Mouse (Mus musculus) lung, postnatal 36 days (tissue): ENCODE measurements around the gene Serpinf2.

Experiments used
- DNase-seq: peaks from one replicate; pipeline ENCODE4 v3.0.0; 2022; ENCODE audit warnings: mixed read lengths

Serpinf2 gene

DNA sequence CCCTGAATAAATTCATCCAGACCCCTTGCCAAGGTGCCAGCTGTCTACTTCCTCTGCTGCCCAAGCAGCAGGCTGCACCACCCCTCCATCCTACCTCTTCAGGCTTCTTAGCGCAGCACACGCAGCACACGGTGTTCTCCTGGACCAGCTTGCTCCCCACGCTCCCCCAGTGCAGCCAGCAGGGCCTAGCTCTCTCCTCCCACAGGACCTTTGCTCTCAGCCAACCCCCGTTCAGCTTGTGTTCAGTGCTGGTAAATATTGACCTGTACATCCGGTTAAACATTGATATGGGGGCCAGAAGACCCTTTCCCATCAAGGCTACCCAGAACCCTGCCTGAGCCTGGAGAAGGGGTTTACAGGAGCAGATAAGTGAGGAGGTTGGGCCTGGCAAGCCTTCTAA is at the start of gene Serpinf2:
Gene Serpinf2, minus strand, starts transcription at position 229 of the 400 bp plus-strand sequence.
- DNase-seq, result no peak

DNA sequence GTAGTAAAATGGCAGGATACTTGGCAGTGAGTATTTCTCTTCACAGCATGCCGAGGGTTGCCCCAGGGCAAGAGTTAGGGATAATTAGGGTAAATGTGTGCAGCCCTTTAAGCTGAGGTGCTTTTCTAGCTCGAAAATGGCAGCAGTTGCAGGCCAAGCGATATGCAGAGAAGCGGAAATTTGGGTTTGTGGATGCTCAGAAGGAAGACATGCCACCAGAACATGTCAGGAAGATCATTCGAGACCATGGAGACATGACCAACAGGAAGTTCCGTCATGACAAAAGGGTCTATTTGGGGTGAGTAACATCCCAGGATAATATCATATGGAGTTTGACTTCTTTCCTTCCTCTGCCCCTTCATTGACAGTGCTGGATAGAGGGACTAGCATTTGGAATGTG is 48.1 kb upstream of the Serpinf2 start:
- no peak for DNase-seq

DNA sequence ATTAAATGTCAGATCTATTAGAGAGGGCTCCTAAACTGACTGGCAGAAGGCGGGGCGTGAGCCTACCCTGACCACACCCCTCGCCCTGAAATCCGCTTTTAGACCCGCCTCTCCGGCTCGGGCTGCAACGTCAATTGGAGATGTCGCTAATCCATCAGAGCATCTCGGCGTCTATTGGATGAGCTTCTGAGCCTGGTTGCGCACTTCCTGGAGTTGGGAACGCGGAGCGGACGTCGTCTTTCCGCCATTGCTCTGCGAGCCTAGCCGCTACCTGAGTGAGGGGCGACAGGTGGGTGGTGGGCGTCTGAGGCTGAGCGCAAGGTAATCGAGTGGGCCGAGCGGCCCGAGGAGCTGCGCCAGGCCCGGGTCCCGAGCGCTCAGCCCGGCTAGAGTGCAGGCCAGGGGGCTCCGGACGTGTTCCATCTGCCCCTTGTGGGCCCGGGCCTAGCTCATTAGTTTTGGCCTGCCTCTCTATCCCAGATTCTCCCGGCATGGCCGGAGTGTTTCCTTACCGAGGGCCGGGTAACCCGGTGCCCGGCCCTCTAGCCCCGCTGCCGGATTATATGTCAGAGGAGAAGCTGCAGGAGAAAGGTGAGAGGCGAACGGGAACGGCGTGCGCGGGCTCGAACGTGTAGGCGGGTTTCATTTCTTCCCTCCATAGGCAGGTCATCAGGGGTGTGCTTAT is 47.4 kb upstream of the Serpinf2 start, which contains the start of gene Prpf8:
Gene Prpf8, plus strand, starts transcription at position 216 of the 685 bp plus-strand sequence.
- peak; percentile 99 for DNase-seq

DNA sequence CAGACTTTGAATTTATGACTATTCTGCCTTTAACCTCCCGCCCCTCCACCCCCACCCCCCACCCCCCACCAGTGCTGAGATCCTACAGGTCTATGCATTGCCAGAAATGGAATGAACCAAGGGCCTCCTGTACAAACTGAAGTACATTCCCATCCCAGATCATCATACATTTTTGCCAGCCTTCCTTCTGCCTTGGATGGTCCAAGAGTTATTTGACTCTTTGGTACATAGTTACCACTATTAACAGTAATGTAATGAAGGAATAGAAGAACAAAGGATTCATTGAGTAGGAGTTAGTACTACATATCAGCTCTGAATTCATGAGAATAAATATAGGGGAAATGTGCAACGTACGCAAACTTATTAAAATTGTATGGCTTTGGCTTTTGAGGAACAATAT is 46.8 kb upstream of the Serpinf2 start:
- no peak for DNase-seq

DNA sequence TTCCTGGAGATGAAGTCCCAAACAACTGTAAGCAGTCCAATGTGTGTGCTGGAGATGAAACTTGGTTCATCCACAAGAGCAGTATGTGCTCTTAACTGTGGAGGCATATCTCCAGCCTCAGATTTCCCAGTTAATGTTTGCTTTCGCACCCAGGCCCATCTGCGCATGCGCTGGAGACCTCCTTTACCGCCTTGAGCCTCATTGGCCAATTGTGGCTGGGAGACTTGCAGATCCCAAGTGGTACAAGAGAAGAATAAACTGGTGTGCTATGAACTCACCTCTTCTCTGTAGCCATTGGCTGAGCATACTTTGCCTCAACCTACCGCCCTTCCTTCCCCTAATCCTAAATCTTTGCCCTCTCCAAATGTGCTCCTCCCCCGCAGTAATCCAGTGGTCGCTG is 34.0 kb upstream of the Serpinf2 start:
- DNase-seq, result no peak

DNA sequence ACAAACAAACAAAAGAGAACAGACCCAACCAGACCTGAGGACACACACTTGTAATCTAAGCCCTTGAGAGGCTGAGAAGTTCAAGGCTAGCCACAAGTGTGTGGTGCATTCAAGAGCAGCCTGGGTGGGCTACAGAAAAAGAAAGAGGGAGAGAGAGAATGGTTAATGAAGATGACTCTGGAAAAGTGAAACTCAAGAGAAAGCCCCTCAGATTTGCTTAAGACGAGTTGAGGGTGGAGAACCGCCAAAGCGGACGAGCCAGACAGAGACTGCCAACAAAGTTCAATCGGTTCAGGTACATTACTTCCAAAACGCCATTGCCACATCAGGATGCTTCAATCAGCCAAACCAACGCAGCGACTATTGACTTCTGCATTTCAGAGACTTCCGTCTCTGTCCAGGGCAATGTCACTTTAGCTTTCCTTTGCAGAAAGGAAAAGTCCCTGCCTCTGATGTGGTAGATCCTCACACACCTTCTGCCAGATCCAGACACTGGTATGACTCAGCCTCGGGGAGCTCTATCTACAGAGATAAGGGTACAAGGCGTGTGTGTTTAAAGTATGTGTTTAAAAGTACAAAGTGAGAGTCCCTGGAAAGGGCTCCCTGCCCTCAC is 33.2 kb upstream of the Serpinf2 start:
- DNase-seq, result no peak

DNA sequence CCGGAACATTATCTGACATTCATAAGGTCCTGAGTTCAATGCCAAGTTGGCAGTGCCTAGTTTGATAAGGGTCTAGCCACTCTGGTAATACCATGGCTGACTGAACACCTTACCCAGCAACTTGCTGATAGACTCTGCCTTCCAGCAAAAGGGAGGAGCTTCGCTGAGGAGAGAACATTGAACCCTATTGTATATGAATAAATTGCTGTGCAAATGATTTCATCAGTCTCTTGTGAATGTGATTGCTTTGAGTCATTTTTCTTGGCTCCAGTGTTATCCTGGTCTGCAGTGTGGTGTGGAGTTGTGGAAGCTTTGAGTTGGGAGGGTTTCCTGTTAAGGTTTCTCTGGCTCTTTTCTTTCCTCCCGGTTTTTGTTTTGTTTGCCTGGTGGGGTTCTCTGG is 31.3 kb upstream of the Serpinf2 start:
- no peak for DNase-seq

DNA sequence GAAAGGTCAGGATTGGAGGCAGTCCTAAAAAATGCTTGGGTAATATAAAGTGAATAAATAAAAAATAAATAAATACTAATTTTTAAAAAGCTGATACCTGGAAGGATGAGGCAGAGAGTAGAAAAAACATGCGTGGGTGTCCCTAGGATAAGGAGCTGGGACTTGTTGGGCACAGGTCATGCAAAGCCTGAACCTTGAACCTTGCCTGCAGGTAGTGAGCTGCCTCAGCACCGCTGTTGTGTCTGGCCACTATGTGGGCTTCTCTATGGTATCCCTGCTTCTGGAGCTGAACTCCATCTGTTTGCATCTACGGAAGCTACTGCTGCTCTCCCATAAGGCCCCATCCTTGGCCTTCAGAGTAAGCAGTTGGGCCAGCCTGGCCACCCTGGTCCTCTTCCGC is 29.9 kb upstream of the Serpinf2 start:
- no peak for DNase-seq

DNA sequence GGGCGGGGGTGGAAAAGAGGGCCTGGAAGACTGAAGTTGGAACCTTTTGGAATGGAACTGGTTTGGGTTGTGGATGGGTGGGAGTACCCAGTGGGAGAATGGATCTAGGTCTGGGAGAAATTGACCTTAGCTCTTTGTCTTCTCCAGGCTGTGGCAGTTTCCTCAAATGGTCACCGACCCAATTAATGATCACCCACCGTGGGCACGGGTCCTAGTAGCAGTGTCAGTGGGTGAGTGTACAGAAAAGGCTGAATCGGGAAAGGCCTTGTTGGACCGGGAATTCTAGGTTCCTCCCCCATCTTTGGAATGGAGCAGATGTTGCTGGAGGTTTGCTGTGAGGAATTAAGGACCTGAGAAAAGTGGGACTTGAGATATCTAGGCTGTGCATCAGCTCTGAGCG is 29.0 kb upstream of the Serpinf2 start:
- DNase-seq, result no peak

DNA sequence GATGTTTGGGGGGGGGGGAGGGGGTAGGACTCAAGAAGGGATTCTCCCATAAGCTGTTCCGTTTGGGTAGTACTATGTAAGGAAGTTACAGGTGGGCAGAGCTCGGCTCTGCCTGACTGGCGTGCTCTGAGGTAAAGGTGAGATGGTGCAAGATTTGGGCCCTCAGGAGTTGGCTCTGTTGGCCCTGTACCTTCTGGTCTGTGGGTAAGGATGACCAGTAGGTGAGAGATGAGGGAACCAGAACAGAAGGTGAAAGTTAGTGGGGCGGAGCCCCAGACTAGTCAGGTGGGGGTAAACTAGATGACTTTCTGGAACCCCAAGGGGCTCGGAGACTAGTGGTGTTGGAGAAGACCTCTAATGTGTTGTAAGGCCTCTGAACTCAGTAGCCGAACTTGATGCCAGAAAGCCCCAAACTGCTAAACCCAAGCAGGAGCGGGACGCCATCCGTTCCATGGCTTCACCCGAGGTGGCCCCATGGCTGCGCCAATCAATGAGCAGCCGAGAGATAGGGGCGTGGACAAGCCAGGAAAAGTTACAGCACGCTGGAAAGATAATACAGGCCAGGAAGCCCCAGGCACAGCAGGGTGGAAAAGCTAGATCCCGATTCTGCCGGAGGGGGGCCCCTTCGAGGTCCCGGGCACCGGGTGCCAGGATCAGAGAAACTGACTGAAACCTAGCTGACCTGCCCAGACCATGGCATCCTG is 28.3 kb upstream of the Serpinf2 start:
- peak; percentile 71 for DNase-seq

DNA sequence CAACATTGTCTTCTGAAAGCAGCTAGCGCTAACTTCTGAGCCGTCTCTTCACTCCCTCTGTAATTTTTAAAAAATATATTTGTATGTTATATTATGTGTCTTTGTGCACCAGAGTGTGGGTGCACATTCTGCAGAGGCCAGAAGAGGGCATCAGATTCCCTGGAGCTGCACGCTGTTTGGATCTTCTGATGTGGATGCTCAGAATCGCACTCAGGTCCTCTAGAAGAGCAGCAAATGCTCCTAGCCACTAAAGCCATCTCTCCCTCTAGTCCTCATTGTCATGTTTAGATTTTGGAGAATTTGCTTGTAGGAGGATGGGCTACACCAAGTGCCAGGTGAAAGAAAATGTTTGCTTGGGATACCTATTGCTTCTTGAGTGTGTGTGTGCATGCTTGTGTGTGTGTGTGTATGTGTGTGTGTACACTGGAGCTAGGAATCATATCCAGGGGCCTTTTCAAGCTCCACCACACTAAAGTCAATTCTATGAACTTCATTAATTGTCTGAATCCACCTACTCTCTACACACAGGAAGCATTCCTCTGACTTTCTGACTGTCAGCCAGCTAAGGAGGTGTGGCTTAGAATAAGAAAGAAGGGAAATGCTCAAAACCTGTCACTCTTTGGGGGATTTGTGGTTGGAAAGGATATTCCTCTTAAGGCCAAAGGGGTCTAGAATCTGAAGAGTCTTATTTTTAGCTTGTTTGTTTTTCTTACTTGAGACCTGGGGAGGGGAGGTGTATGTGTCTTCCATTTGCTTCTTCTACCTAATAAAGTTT is 27.5 kb upstream of the Serpinf2 start:
- DNase-seq, result no peak

DNA sequence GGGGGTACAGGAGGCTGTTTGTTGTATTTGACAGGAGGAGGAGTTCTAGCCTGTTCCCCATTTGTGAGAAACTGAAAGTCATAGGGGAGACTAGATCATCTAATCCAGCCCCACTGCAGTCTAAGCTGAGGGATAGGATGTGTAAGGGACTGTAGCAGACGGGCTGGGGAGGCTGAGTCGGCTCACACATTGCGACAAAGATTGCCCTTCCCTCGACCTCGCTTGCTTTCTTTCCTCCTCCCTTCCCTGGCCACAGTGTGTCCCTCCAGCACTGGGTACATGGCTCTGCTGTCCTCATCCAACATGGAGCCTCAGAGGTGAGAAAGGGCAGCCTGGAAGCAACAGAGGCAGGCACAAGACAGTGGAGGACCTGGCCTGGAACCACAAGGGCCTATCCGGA is 25.7 kb upstream of the Serpinf2 start:
- DNase-seq, result no peak

DNA sequence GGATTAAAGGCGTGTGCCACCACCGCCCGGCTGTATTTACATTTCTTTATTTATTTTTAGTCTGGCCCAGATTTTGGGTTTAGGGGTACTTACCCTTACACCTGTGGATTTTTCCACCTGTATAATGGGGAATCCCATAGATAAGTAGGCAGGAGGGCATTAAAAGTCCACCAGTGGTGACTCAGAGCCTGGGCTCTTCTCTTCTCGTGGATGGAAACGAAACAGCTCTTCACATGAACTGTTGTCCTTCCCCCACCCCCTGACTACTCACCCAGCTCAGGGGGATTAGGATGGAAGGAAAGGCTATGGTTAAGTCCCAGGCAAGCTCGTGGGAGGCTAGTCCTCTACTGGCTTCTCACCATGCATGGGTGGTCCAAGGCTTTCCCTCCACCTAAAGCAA is 25.0 kb upstream of the Serpinf2 start:
- no peak for DNase-seq

DNA sequence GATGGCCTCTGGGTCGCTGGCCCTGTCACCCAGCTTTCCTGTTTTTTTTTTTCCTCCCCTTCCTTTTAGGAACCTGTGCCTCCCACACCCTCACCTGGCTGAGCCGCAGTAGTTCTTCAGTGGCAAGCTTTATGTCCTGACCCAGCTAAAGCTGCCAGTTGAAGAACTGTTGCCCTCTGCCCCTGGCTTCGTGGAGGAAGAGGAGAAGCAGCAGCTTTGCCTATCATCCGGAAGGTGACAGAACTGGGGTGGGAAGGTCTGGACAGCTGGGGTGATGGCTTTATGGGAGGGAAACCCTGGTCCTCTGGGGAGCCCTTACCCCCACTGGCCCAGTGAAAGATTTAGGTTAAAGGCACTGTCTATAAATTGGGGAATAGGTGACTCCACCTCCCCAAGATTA is 24.2 kb upstream of the Serpinf2 start:
- DNase-seq, result no peak

DNA sequence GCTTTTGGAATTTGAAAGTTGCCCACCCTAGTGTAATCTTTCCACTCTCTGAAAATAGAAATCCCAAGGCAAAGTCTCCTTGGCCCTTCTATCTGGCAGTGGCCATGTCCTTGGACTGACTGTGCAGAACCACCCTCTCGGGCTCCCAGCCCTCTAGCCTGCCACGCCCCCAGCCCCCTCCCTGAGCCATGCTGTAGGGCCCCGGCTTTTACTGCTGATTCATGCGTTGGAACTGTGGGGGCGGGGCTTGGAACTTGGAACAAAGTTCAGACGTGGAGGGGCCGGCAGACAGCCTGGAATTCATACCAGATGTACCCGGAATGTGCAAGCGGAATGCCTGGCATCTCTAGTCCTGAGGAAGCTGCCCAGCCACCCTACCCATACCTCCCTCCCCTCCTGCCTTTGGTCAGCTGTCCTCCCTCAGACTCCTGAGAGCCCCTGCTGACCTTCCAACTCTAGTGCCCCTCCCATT is 23.5 kb upstream of the Serpinf2 start:
- DNase-seq, result peak; percentile 95

DNA sequence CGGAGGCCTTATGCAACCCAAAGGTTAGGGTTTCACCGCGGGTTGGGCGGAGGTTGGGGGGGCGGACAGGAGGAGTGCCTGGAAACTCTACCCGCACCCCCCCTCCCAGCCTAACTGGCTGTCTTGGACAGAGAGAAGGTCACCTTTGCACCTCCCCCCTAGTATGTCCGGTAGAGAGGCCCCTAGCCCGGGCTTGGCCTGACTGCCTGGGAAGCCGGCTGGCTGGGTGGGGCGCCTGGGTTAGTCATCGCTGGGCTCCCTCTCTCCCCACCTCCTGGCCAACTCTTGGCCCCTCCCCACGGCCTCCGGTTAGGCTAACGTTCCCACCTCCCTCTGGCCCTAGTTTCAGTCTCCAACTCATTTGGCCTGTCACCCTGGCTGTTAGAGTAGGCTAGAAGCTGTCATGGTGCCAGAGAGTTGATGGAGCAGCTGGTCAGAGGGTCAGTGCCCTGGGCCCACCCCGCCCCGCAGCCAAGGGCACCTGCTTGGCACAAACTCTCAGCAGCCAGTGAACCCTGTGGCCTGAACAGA is 22.9 kb upstream of the Serpinf2 start:
- peak; percentile 87 for DNase-seq

DNA sequence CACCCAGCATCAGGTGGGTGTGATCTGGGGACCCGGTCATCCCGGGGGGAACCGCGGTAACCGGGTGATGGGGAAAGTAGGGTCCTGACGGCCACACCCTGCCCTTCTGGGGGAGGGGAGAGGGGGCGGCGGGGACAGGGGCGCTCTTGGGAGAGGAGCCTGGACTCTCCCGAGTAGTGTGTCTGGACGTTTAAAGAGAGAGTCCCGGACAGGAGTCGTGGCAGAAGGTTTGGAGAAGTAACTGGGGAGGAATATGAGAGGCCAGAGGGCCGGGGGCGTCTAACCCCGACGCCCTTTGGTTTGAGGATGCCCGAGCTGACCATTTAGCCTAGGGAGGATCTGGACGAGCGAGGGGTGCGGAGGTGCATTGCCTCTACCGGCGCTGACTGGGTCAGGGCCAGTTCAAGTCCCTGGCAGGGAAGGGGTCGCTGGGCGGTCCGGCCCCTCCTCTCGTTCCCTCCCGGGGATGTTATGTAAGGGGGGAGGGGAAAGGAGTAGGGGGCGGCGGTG is 22.4 kb upstream of the Serpinf2 start:
- no peak for DNase-seq

DNA sequence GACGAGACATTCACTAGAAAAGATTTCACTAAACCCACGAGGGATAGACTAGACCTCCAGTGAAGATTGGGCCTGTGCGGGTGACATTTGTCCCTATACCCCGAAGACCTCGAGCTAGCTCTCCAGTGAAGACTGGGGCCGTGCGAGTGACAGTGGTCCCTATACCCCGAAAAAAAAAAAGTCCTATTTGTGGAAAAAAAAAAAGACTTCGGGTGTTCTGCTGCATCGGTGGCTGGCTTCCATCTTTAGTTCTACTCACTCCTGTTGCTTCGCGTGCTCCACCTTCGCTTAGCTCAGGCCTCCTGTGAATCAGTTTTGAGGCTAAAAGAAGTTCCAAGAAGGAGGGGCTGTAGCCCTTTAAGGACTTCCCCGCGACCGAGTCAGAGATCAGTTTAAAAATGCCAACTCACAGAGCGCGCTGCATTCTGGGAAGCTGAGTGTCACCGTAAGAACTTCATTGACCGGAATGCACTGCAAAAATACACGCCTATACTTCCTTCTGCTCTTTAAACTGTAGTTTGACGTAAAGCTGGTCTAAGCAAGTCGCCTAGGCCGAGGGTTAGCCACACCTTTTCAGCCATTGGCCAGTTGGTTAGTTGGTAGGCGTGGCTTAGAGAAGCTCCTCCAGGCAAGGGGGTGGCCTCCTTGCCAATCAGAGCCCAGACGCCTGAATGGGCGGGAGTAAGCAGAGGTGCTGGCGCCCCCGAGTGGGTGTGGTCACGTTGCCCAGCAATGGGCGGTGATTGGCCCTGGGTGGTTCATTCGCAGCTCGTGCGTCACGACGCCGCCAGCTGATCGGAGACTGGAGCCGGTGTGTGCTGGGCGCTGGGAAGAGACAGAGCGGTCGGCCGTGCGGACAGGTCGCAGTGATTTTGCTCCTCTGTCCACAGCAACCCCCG is 21.7 kb upstream of the Serpinf2 start, which contains the start of gene Tlcd2:
Gene Tlcd2, plus strand, starts transcription at position 872 of the 899 bp plus-strand sequence.
- DNase-seq, result peak; percentile 100

DNA sequence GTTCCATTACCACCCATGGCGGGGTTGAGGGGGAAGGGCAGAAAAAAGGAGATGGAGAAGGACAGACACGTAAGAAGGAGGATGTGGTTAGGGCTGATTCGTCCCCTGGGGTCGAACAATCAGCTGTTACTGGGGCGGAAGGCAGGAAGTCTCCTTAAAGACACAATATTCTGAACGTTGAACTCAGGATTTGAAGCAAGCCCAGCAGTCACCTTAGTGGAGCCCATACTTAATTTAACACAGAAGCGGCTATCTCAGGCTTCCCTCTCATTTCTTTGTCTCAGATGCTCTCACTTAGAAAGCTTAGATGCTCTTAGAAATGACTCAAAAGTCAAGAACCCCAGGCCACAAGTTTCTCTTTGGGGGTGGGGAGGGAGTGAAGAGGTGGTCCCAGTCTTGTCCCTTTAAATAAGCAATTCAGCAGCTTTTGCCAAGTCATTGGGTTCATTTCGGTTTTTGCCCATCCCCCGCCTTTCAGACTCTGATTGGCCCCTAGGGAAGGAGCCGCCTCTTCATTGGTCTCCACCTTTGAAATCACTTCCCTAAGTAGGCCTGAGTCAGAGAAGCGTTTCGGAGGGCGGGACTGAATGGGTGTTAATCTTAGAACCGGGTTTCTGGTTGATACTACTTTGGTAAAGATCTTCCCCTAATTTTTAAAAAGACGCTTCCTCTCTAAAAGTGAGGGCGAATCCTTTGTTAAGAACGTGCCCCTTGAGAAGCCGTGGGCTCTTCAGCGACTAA is 20.9 kb upstream of the Serpinf2 start:
- peak; percentile 98 for DNase-seq

DNA sequence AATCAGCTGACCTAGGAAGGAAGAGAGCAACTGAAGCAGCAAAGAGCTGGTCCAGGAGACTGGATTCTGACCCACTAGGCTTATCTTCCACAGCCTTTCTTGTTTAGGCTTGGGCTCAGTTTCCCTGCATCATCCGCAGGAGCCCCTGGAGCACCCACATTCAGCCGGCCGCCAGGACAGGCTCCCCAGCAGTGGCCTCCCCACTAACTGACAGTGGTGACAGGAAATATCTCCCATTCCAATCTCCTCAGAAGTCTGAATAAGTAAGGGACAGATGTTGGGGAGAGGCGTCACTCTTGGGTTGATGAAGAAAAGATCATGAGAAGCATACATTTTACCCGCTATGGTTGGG is 20.3 kb upstream of the Serpinf2 start:
- DNase-seq, result no peak
